Mouse (Mus musculus) liver, embryonic 13.5 days (tissue): ENCODE results near the gene Tmem102. TPM values are rescaled to one million over a fixed set of nuclear protein-coding genes. Genes with fewer than 3 reads are reported as not detected.

Experiments used
- ATAC-seq: fragments of 200-750 bp; cut with Nextera tagmentation; 2 replicates; pipeline ENCODE4 v1.8.0; 2017; ENCODE audit warnings: low read depth, mild to moderate bottlenecking, moderate number of reproducible peaks, moderate library complexity
- DNase-seq: peaks from one replicate; pipeline ENCODE4 v3.0.0; 2022
- H3K27ac ChIP-seq: fragments of 300-500 bp; sonication (generic); 2 replicates; pipeline ENCODE4 v1.5.1; 2015; ENCODE audit warnings: moderate library complexity, mild to moderate bottlenecking, inconsistent platforms
- H3K27me3 ChIP-seq: fragments of 300-500 bp; sonication (generic); 2 replicates; pipeline ENCODE4 v1.6.1; 2015; ENCODE audit warnings: mild to moderate bottlenecking, inconsistent platforms
- H3K36me3 ChIP-seq: fragments of 300-500 bp; sonication (generic); 2 replicates; pipeline ENCODE4 v1.6.1; 2015; ENCODE audit warnings: mild to moderate bottlenecking, inconsistent platforms
- H3K4me1 ChIP-seq: fragments of 300-500 bp; sonication (generic); replicated peaks from 2 replicates; pipeline ENCODE4 v1.6.1; 2015; ENCODE audit warnings: inconsistent platforms
- H3K4me2 ChIP-seq: fragments of 300-500 bp; sonication (generic); 2 replicates; pipeline ENCODE4 v1.6.1; 2015; ENCODE audit warnings: inconsistent platforms, mild to moderate bottlenecking, moderate library complexity
- H3K4me3 ChIP-seq: fragments of 300-500 bp; sonication (generic); replicated peaks from 2 replicates; pipeline ENCODE4 v1.5.1; 2015; ENCODE audit warnings: mild to moderate bottlenecking, inconsistent platforms
- H3K9ac ChIP-seq: fragments of 300-500 bp; sonication (generic); 2 replicates; pipeline ENCODE4 v1.6.1; 2015; ENCODE audit warnings: mild to moderate bottlenecking, inconsistent platforms
- H3K9me3 ChIP-seq: fragments of 300-500 bp; sonication (generic); replicated peaks from 2 replicates; pipeline ENCODE4 v1.6.1; 2016; ENCODE audit warnings: inconsistent platforms
- WGBS: fragments of 180-500 bp; shearing (Covaris S2); methylation state at CpG from one replicate; pipeline ENCODE4 v1.1.7; 2015; ENCODE audit not compliant: insufficient replicate concordance; 5-methylcytosine and 5-hydroxymethylcytosine counted together
- polyA plus RNA-seq: library from polyadenylated mRNA; unstranded; fragments of >200 nt; fragmentation: Nextera tagmentation; extraction: Ambion mirVana; gene quantifications from 2 replicates; pipeline ENCODE4 v1.2.1, GENCODE M21; 2015

The Tmem102 gene
- polyA plus RNA-seq, 1 experiment from 2014 or later, result 0.50 TPM

- peak; percentile 96 for DNase-seq
- H3K36me3 ChIP-seq, result 0 out of 2 replicates have a peak, but pooled peaks cover 3% of the 10 kb centered on the region
- H3K4me1 ChIP-seq, result peaks cover 65% of the 10 kb centered on the region
These were observed 32.7 kb upstream of the Tmem102 start, which contains the start of gene Tmem256 for GRCm38 (mm10) chr11:69837952-69838713. Tmem256 (plus strand) TSS chr11:69838514.

DNA sequence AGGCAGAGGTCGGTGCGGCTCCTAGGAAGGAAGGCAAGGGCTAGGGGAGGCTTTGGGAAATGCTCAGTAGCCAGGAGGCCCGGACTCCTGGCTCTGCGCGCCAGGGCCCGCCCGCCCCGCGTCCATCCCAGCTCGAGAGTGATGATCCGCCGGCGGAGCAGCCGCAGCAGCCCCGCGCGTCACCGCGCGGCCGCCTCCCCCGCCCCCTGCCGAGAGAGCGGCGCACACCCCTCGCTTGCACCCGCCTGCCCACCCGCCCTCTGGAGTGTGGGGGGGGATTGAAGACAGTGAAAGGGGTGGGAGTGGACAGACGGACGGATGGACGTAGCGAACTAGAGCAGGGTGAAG, 32.2 kb upstream of the Tmem102 start, which contains the start of gene Nlgn2:
Nlgn2 (minus strand) TSS at position 181 of the 348 bp plus-strand sequence.
- Histone ChIP-seq H3K4me2 (peak within 1 kb of the TSS; percentile 95), H3K4me1 (peaks cover 59% of the 10 kb centered on the region), H3K36me3 (0 out of 2 replicates have a peak, but pooled peaks cover 3% of the 10 kb centered on the region), H3K9ac (peak within 1 kb of the TSS; percentile 80), H3K9me3 (no peaks in the 10 kb centered on the region), H3K27ac (peak within 1 kb of the TSS; percentile 85), H3K4me3 (peak within 1 kb of the TSS; percentile 70), H3K27me3 (peaks cover 52% of the 10 kb centered on the region)
- no peak for DNase-seq
- under 1% methylated on average over 32 of the region's 32 CpGs for WGBS
- peak; percentile 35 for ATAC-seq

More at GRCm38 (mm10) chr11:69837952-69838713, 32.7 kb upstream of the Tmem102 start, which contains the start of gene Tmem256:
- Histone ChIP-seq H3K9me3 (no peaks in the 10 kb centered on the region), H3K27ac (peak within 1 kb of the TSS; percentile 85), H3K4me3 (peak within 1 kb of the TSS; percentile 70), H3K9ac (peak within 1 kb of the TSS; percentile 80), H3K4me2 (peak within 1 kb of the TSS; percentile 95), H3K27me3 (peaks cover 46% of the 10 kb centered on the region)
- ATAC-seq, result peak; percentile 89
- WGBS, result under 1% methylated on average over 34 of the region's 34 CpGs

DNA sequence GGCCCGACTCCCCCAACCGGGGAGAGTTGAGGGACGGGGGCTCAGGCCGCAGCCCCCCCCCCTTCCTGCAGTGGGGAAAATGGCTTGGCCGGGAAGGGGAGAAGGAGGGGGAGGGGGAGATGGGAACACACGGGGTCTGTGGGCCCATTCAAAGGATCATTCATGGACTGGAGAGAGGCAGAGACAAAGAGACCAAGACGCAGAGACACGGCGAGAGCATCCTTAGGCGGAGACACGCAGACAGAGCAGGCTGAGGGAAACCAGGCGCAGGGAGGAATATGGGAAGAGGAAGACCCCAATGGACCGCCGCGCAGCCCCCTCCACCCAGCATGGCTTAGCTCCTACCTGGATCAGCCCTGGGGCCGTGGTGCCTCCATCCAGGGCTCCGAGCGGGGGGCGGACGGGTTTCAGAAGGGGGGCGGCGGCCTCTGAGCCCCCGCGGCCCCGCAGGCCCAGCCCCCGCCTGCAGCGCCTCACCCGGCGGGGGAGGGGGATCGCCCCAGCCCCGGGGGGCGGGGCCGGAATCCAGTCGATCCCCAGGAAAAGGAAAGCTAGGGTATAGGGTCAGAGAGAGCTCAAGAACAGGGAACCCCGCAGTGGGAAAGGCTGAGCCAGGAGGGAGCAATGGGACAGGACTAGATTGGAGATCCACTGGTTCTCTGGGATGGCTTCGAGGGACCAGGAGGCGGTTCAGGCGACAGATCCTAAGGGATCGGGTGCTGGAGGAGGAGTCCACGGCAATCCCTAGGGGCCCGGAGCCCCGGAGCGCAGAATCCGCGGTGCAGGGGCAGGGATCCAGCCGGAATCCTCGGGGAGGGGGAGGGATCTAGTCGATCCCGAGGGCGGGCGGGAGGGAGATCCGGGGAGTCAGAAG, 31.5 kb upstream of the Tmem102 start:
- Histone ChIP-seq H3K36me3 (0 out of 2 replicates have a peak, but pooled peaks cover 3% of the 10 kb centered on the region), H3K4me2 (peak overlapping the region; percentile 95), H3K27me3 (peaks cover 58% of the 10 kb centered on the region), H3K9me3 (no peaks in the 10 kb centered on the region), H3K4me3 (peak overlapping the region; percentile 70), H3K4me1 (peaks cover 58% of the 10 kb centered on the region), H3K27ac (peak overlapping the region; percentile 55), H3K9ac (peak overlapping the region; percentile 72)
- no peak for DNase-seq
- no peak for ATAC-seq
- 2% methylated on average over 50 of the region's 52 CpGs for WGBS

GRCm38 (mm10) chr11:69835966-69836335, 30.5 kb upstream of the Tmem102 start:
- H3K9ac ChIP-seq, result no peak overlapping the region
- ATAC-seq, result no peak

DNA sequence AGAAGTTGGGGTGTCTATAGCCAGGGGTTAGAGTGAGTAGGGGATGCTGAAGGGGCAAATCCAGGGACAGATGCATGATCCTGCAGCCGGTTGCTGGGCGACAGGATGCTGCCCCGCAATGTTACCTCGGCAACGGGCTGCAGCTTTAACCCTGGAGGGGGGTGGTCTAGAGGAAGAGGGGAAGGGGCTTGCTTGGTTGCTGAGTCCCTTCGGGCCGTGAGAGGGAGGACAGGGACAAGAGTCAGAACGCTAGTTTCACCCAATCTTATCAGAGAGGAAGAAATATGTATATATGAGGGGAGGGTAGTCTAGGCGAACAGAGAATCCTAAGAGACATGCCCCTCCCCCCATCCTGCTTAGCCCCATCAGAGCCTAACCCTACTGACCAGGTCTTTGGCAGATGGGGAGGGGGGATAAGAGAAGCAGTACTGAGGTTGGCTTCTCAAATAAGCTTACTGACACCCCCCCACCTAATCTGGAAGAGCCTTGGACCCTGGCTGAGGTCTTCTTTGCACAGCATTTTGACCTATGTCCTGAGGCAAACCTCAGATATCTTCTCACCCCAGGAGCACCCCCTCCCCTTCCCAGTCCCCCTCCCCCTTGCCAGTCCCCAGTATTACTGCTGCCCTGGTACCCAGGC, 30.0 kb upstream of the Tmem102 start:
- Histone ChIP-seq H3K27ac (no peak overlapping the region), H3K36me3 (0 out of 2 replicates have a peak, but pooled peaks cover 3% of the 10 kb centered on the region), H3K9ac (no peak overlapping the region), H3K9me3 (no peaks in the 10 kb centered on the region), H3K4me1 (peaks cover 65% of the 10 kb centered on the region), H3K27me3 (peaks cover 58% of the 10 kb centered on the region), H3K4me2 (peak overlapping the region; percentile 95; the same call in 1 of the 2 replicates), H3K4me3 (no peak overlapping the region; the same call in 1 of the 2 replicates)
- DNase-seq, result no peak
- 15% methylated on average over 9 of the region's 9 CpGs for WGBS
- ATAC-seq, result no peak

More at GRCm38 (mm10) chr11:69835966-69836335, 30.5 kb upstream of the Tmem102 start:
- DNase-seq, result no peak
- Histone ChIP-seq H3K4me1 (peaks cover 65% of the 10 kb centered on the region), H3K4me3 (no peak overlapping the region; the same call in 1 of the 2 replicates), H3K27ac (no peak overlapping the region), H3K27me3 (peaks cover 58% of the 10 kb centered on the region), H3K9me3 (no peaks in the 10 kb centered on the region), H3K36me3 (0 out of 2 replicates have a peak, but pooled peaks cover 3% of the 10 kb centered on the region), H3K4me2 (peak overlapping the region; percentile 95)
- WGBS, result 17% methylated on average over 4 of the region's 4 CpGs

GRCm38 (mm10) chr11:69834001-69834549, 28.7 kb upstream of the Tmem102 start:
- H3K4me1 ChIP-seq, result peaks cover 53% of the 10 kb centered on the region
- H3K27ac ChIP-seq, result 0 out of 2 replicates have a peak overlapping the region, but pooled peaks have one; percentile 19
- H3K4me3 ChIP-seq, result peak overlapping the region; percentile 53
- 2% methylated on average over 45 of the region's 48 CpGs for WGBS
- H3K9ac ChIP-seq, result peak overlapping the region; percentile 68
- ATAC-seq (peak; percentile 21; the same call in 1 of the 2 replicates), DNase-seq (peak; percentile 55)
- no peaks in the 10 kb centered on the region for H3K36me3 ChIP-seq
- H3K4me2 ChIP-seq, result peak overlapping the region; percentile 71
- peaks cover 61% of the 10 kb centered on the region for H3K27me3 ChIP-seq
- H3K9me3 ChIP-seq, result no peaks in the 10 kb centered on the region

DNA sequence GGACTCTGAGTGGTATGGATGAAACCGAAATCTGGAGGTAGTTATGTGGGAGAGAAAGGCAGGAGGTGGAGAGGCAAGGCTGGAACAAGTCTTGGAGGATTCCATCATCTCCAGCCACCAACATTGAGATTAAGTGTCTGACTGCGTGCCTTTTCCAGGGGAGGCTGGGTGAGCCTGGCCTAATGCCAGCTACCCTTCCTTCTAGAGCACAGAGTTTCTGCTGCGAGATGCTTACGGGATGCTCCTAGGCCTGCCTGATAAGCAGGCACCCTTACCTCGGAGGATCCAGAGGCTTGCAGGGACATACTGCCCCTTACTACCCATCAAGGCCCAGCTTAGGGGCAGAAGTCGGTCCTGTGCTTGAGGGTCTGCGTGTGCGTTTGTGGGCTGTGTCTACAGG, 28.1 kb upstream of the Tmem102 start:
- no peaks in the 10 kb centered on the region for H3K9me3 ChIP-seq
- no peak for ATAC-seq
- DNase-seq, result no peak
- H3K36me3 ChIP-seq, result no peaks in the 10 kb centered on the region
- H3K9ac ChIP-seq, result peak overlapping the region; percentile 68
- WGBS, result 43% methylated on average over 8 of the region's 8 CpGs
- H3K4me3 ChIP-seq, result peak overlapping the region; percentile 53
- H3K27ac ChIP-seq, result no peak overlapping the region
- H3K4me2 ChIP-seq, result peak overlapping the region; percentile 71
- H3K27me3 ChIP-seq, result peaks cover 61% of the 10 kb centered on the region
- peaks cover 51% of the 10 kb centered on the region for H3K4me1 ChIP-seq

- H3K27me3 ChIP-seq, result peaks cover 23% of the 10 kb centered on the region
- H3K36me3 ChIP-seq, result peaks cover 24% of the 10 kb centered on the region
- H3K4me3 ChIP-seq, result no peak overlapping the region
- H3K9me3 ChIP-seq, result no peaks in the 10 kb centered on the region
- H3K4me1 ChIP-seq, result peaks cover 13% of the 10 kb centered on the region
- ATAC-seq (0 out of 2 replicates have a peak, but pooled peaks have one; percentile 24), DNase-seq (no peak)
- H3K27ac ChIP-seq, result no peak overlapping the region
- no peak overlapping the region for H3K4me2 ChIP-seq
- H3K9ac ChIP-seq, result no peak overlapping the region
- 76% methylated on average over 5 of the region's 5 CpGs for WGBS
These were observed 23.4 kb upstream of the Tmem102 start for GRCm38 (mm10) chr11:69828832-69829231.

DNA sequence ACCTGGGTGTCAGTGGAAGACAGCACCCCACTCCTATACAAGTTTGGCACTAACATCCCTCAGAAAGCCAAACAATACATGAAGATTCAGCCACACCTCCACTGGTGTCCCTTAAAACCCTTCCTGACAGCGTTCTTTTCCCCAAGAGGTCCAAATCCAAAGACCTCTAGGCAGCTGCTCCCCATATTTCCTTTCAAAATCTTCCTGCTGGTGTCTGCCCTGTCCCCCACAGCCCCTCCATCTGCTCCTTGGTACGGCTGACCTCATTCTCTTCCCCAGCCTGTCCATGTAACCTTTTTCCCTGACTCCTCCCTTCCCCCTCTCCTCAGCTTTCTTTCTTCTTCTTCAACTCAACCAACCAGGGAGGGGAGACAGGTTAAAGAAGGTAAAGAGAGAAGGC, 18.0 kb upstream of the Tmem102 start:
- WGBS, result 67% methylated on average over 2 of the region's 2 CpGs
- Histone ChIP-seq H3K9me3 (no peaks in the 10 kb centered on the region), H3K36me3 (peaks cover 24% of the 10 kb centered on the region), H3K4me1 (no peaks in the 10 kb centered on the region), H3K27ac (no peak overlapping the region), H3K4me3 (no peak overlapping the region), H3K4me2 (no peak overlapping the region), H3K9ac (no peak overlapping the region), H3K27me3 (peaks cover 9% of the 10 kb centered on the region)
- ATAC-seq (no peak), DNase-seq (no peak)

DNA sequence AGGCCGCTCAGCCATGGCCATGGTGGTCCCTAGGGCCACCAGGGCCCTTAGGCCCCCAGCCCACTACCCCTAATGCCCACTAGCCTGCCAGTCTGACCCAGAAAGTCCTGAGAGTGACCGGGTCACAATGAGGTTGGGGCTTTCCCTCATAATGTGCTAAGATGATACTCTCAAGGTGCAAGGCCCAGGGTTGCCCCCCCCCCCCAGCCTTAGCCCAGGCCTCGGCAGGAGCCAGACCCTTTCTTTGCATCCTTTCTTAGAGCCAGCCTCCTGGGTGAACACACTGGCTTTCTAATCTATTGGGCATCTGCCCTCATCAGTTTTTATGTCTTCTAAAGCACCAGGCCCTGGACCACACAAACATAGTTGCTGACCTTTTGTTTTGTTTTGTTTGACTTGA, 16.7 kb upstream of the Tmem102 start, which contains the start of gene Spem1:
Spem1 (minus strand) TSS at position 101 of the 400 bp plus-strand sequence.
- Histone ChIP-seq H3K27ac (no peak within 1 kb of the TSS), H3K9ac (no peak within 1 kb of the TSS), H3K36me3 (peaks cover 17% of the 10 kb centered on the region), H3K4me2 (no peak within 1 kb of the TSS), H3K9me3 (no peaks in the 10 kb centered on the region), H3K27me3 (peaks cover 15% of the 10 kb centered on the region), H3K4me3 (no peak within 1 kb of the TSS), H3K4me1 (no peaks in the 10 kb centered on the region)
- WGBS, result 69% methylated on average over 3 of the region's 3 CpGs
- no peak for ATAC-seq
- DNase-seq, result no peak
